Mouse (Mus musculus) left cerebral cortex, adult 2 months (tissue): ENCODE measurements at regions not wholly inside any gene's neighbourhood (a gene's known extent, or its start where the extent isn't known, plus 50 kb on each side); places are given as distances from the start of the nearest gene placed in this dataset.

Experiments used
- DNase-seq, 2 experiments: peaks; one replicate each; pipeline ENCODE4 v3.0.0; 2021 to 2022; ENCODE audit warnings: low spot score in 2 of 2, mixed read lengths in 1 of 2; ENCODE audit errors: extremely low spot score in 1 of 2
- H3K27ac ChIP-seq: fragments of 200-600 bp; 2 replicates; pipeline ENCODE4 v1.8.1; 2022
- H3K4me3 ChIP-seq: fragments of 200-600 bp; 2 replicates; pipeline ENCODE4 v1.8.1; 2022
- CTCF ChIP-seq: fragments of 200-600 bp; IDR thresholded peaks from 2 replicates; pipeline ENCODE4 v1.8.1; 2022; ENCODE audit warnings: antibody characterized with exemption, mild to moderate bottlenecking, moderate library complexity
- intact Hi-C: fragments of 180-260 bp; cut with DNase I; formaldehyde crosslinking; loops from one replicate; pipeline ENCODE4 v1.15.1; 2025

GRCm38 (mm10) chr8:92114311-92115275 is 242.8 kb upstream of the Irx5 start:
- no peak overlapping the region for H3K27ac ChIP-seq
- TF ChIP-seq CTCF = no peak
- intact Hi-C loops = no loop called here
- H3K4me3 ChIP-seq = no peak overlapping the region
- no peak for DNase-seq

GRCm38 (mm10) chr8:92113901-92114300 is 243.5 kb upstream of the Irx5 start:
- no peak for DNase-seq
- H3K4me3 ChIP-seq = no peak overlapping the region
- no peak for TF ChIP-seq CTCF
- H3K27ac ChIP-seq = no peak overlapping the region
- intact Hi-C loops = no loop called here

- H3K4me3 ChIP-seq = no peak overlapping the region
These were observed 244.0 kb upstream of the Irx5 start for GRCm38 (mm10) chr8:92113386-92113785.

GRCm38 (mm10) chr8:92104561-92104960 is 252.9 kb upstream of the Irx5 start:
- intact Hi-C loops = no loop called here
- Histone ChIP-seq H3K4me3 (no peak overlapping the region), H3K27ac (no peak overlapping the region)
- no peak for TF ChIP-seq CTCF
- DNase-seq = no peak

More at GRCm38 (mm10) chr8:92113386-92113785, 244.0 kb upstream of the Irx5 start:
- intact Hi-C loops = no loop called here
- DNase-seq = no peak
- no peak for TF ChIP-seq CTCF
- H3K27ac ChIP-seq = no peak overlapping the region

GRCm38 (mm10) chr8:92102521-92102920 is 254.9 kb upstream of the Irx5 start:
- DNase-seq = no peak
- no peak for TF ChIP-seq CTCF
- Histone ChIP-seq H3K27ac (no peak overlapping the region), H3K4me3 (no peak overlapping the region)
- intact Hi-C loops = no loop called here

- Histone ChIP-seq H3K27ac (no peak overlapping the region), H3K4me3 (no peak overlapping the region)
- no peak for TF ChIP-seq CTCF
- intact Hi-C loops = no loop called here
- no peak for DNase-seq
These were observed 262.1 kb upstream of the Irx5 start for GRCm38 (mm10) chr8:92095276-92095675.

- intact Hi-C loops = no loop called here
- DNase-seq = no peak
- Histone ChIP-seq H3K4me3 (no peak overlapping the region), H3K27ac (no peak overlapping the region)
- TF ChIP-seq CTCF = no peak
These were observed 273.3 kb upstream of the Irx5 start for GRCm38 (mm10) chr8:92084124-92084523.

GRCm38 (mm10) chr8:92081900-92082299 is 275.5 kb upstream of the Irx5 start:
- intact Hi-C loops = no loop called here
- no peak overlapping the region for H3K27ac ChIP-seq
- no peak for TF ChIP-seq CTCF

GRCm38 (mm10) chr8:92080852-92081251 is 276.6 kb upstream of the Irx5 start:
- Histone ChIP-seq H3K4me3 (no peak overlapping the region), H3K27ac (no peak overlapping the region)
- intact Hi-C loops = no loop called here
- DNase-seq = peak in 1 of 2 experiments; percentile 11
- no peak for TF ChIP-seq CTCF

More at GRCm38 (mm10) chr8:92081900-92082299, 275.5 kb upstream of the Irx5 start:
- no peak for DNase-seq
- no peak overlapping the region for H3K4me3 ChIP-seq

- intact Hi-C loops = no loop called here
- H3K27ac ChIP-seq = no peak overlapping the region
- H3K4me3 ChIP-seq = no peak overlapping the region
- no peak for TF ChIP-seq CTCF
- DNase-seq = no peak
These were observed 275.7 kb upstream of the Irx3 start for GRCm38 (mm10) chr8:92077611-92078010.

GRCm38 (mm10) chr8:92072254-92072615 is 270.4 kb upstream of the Irx3 start:
- DNase-seq = no peak
- H3K4me3 ChIP-seq = no peak overlapping the region
- intact Hi-C loops = no loop called here
- no peak for TF ChIP-seq CTCF
- no peak overlapping the region for H3K27ac ChIP-seq

- intact Hi-C loops = no loop called here
- DNase-seq = no peak
- no peak overlapping the region for H3K4me3 ChIP-seq
- TF ChIP-seq CTCF = no peak
- H3K27ac ChIP-seq = no peak overlapping the region
These were observed 269.7 kb upstream of the Irx3 start for GRCm38 (mm10) chr8:92071305-92072253.
